Mouse (Mus musculus) heart, embryonic 10.5 days (tissue): ENCODE results near the gene Tprkb. TPM values are rescaled to one million over a fixed set of nuclear protein-coding genes. Genes with fewer than 3 reads are reported as not detected.
"Not testable (repeated sequence)": the region's sequence is repeated elsewhere in the genome, so short reads cannot be mapped to it uniquely, and the experiment has no call there.

Experiments
- DNase-seq: peaks from one replicate; pipeline ENCODE4 v3.0.0-alpha.2; 2017; ENCODE audit warnings: low spot score
- H3K27ac ChIP-seq: fragments of 300-500 bp; sonication (generic); 2 replicates; pipeline ENCODE4 v1.5.1; 2016; ENCODE audit warnings: mild to moderate bottlenecking
- H3K27me3 ChIP-seq: fragments of 300-500 bp; sonication (generic); 2 replicates; pipeline ENCODE4 v1.6.1; 2016; ENCODE audit warnings: mild to moderate bottlenecking; ENCODE audit not compliant: poor library complexity, insufficient read depth, severe bottlenecking
- H3K36me3 ChIP-seq: fragments of 300-500 bp; sonication (generic); 2 replicates; pipeline ENCODE4 v1.6.1; 2016; ENCODE audit warnings: mild to moderate bottlenecking, moderate library complexity
- H3K4me1 ChIP-seq: fragments of 300-500 bp; sonication (generic); 2 replicates; pipeline ENCODE4 v1.6.1; 2016; ENCODE audit warnings: mild to moderate bottlenecking
- H3K4me3 ChIP-seq: fragments of 300-500 bp; sonication (generic); 2 replicates; pipeline ENCODE4 v1.5.1; 2016; ENCODE audit warnings: mild to moderate bottlenecking, moderate library complexity
- H3K9me3 ChIP-seq: fragments of 300-500 bp; sonication (generic); 2 replicates; pipeline ENCODE4 v1.6.1; 2016; ENCODE audit warnings: mild to moderate bottlenecking, moderate library complexity
- WGBS: fragments of 180-500 bp; shearing (Covaris S2); methylation state at CpG from one replicate; pipeline ENCODE4 v1.1.7; 2016; 5-methylcytosine and 5-hydroxymethylcytosine counted together
- polyA plus RNA-seq: library from polyadenylated mRNA; unstranded; fragments of >200 nt; fragmentation: Nextera tagmentation; extraction: Ambion mirVana; gene quantifications from 2 replicates; pipeline ENCODE4 v1.2.1, GENCODE M21; 2016

Gene Tprkb
- polyA plus RNA-seq = 24.5 and 28.8 TPM in 2 replicates

GRCm38 (mm10) chr6:85911587-85911986 lies at the start of gene Tprkb:
Gene Tprkb, plus strand, starts transcription at chr6:85911865.
- H3K4me3 ChIP-seq = no peak within 1 kb of the TSS
- no peaks in the 10 kb centered on the region for H3K9me3 ChIP-seq
- no peak within 1 kb of the TSS for H3K27ac ChIP-seq
- no peaks in the 10 kb centered on the region for H3K36me3 ChIP-seq
- no peaks in the 10 kb centered on the region for H3K27me3 ChIP-seq
- no peak for DNase-seq
- H3K4me1 ChIP-seq = peaks cover 11% of the 10 kb centered on the region
- WGBS = 81% methylated on average over 3 of the region's 3 CpGs

DNA sequence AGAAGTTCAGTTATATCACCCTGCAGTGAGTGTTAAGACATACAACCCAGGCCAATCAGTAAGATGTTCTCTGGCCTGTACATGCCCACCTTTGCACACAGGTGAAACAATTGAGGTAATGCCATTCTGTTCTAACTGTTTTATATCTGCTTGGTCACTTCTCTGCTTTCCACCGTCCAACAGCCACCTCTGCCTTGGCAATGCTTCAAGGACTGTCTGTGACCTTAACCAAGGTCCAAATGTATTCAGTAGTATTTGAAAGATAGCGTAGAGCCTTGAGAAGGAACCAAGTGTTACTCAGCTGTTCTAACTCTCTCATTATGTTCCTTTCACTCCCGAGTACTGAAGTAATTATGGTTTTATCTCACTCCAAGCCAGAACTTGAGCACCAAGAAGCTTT lies 49.1 kb upstream of the Tprkb start:
- H3K36me3 ChIP-seq = no peaks in the 10 kb centered on the region
- no peaks in the 10 kb centered on the region for H3K9me3 ChIP-seq
- DNase-seq = no peak
- no peaks in the 10 kb centered on the region for H3K27me3 ChIP-seq
- no peaks in the 10 kb centered on the region for H3K4me1 ChIP-seq
- no peak overlapping the region for H3K4me3 ChIP-seq
- 83% methylated on average over 3 of the region's 3 CpGs for WGBS
- H3K27ac ChIP-seq = no peak overlapping the region

GRCm38 (mm10) chr6:85863136-85863535 lies 48.5 kb upstream of the Tprkb start:
- H3K27me3 ChIP-seq = no peaks in the 10 kb centered on the region
- H3K4me3 ChIP-seq = no peak overlapping the region
- no peaks in the 10 kb centered on the region for H3K9me3 ChIP-seq
- 89% methylated on average over 2 of the region's 2 CpGs for WGBS
- H3K4me1 ChIP-seq = no peaks in the 10 kb centered on the region
- H3K27ac ChIP-seq = no peak overlapping the region
- no peak for DNase-seq
- H3K36me3 ChIP-seq = no peaks in the 10 kb centered on the region

DNA sequence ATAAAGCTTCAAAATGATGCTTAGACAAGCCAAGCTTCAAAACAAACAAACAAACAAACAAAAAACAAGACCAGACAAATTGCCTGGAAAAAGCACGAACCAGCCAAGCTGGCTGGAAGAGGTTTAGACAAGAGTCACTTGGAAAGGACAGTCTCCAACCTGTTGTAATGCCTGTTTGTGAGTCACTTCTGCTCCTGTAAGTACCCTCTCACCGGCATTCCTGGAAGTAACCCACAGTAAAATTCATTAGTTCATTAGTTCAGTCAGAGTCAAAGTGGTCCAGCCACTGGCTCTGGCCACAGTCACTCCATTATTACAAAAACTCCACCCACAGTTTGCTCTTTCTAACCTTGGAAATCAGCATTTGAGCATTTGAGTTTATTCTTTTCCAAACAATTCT lies 47.8 kb upstream of the Tprkb start:
- no peaks in the 10 kb centered on the region for H3K36me3 ChIP-seq
- WGBS = 82% methylated on average over 2 of the region's 2 CpGs

GRCm38 (mm10) chr6:85864900-85865639 lies 46.6 kb upstream of the Tprkb start:
- H3K27me3 ChIP-seq, H3K4me3 ChIP-seq, H3K27ac ChIP-seq, DNase-seq, H3K36me3 ChIP-seq, H3K4me1 ChIP-seq, H3K9me3 ChIP-seq: not testable (repeated sequence)
- 65% methylated on average over 6 of the region's 7 CpGs for WGBS

More for the DNA sequence above, 47.8 kb upstream of the Tprkb start:
- Histone ChIP-seq H3K4me3 (no peak overlapping the region), H3K4me1 (no peaks in the 10 kb centered on the region), H3K27me3 (no peaks in the 10 kb centered on the region), H3K9me3 (no peaks in the 10 kb centered on the region), H3K27ac (no peak overlapping the region)
- DNase-seq = no peak

- not testable (repeated sequence) for DNase-seq, H3K9me3 ChIP-seq, H3K4me3 ChIP-seq, H3K27me3 ChIP-seq, H3K36me3 ChIP-seq, H3K27ac ChIP-seq, H3K4me1 ChIP-seq
- 77% methylated on average over 3 of the region's 3 CpGs for WGBS
Measured at GRCm38 (mm10) chr6:85866166-85866565, 45.5 kb upstream of the Tprkb start.

- not testable (repeated sequence) for H3K4me1 ChIP-seq, H3K9me3 ChIP-seq, H3K4me3 ChIP-seq, H3K36me3 ChIP-seq, DNase-seq, H3K27me3 ChIP-seq, H3K27ac ChIP-seq
- 42% methylated on average over 1 of the region's 1 CpGs for WGBS
Measured at GRCm38 (mm10) chr6:85866995-85867394, 44.7 kb upstream of the Tprkb start.

DNA sequence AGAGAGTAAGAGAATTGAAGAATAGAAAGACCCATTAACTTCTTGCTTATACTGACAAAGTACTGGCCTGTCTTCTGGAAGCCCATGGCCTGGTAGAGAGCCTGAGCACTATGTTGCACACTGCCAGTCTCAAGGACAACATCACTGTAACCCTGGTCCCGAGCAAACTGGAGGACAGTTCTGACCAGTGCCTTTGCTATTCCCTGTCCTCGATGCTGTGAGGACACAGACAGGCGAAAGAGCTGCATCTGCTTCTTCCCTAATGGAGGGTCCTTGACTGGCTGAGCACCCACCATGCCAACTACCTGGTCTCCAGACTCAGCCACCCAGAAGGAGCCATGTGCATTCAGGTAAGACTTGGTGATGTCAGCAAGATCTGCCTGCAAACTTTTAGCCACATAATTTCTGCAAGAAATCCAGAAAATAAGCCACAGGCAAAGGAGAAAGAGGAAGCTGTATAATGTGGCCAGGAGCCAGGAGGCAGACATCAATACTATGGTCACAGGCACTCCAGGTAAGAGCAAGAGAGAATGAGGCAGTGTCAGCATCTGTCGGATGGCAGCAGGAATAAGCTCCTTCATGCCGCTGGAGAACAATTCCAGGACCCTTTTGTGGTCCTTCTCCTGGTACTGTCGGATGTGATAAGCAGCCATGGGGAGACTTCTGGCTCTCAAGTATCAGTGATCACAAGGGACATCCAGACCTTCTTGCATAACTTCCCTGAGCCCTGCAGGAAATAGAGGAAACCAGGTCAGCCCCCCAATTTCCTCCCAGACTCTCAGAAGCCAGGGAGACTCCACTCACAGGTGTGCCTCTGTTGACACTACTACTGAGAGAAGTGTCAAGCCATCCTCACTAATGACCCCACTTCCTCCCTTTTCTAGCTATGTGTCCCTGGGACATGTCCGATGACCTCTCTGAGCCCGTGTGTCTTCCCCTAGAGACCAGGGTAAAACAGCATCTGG lies 43.7 kb upstream of the Tprkb start:
- Histone ChIP-seq H3K27ac (no peak overlapping the region), H3K27me3 (no peaks in the 10 kb centered on the region), H3K4me1 (no peaks in the 10 kb centered on the region), H3K36me3 (no peaks in the 10 kb centered on the region), H3K4me3 (no peak overlapping the region), H3K9me3 (no peaks in the 10 kb centered on the region)
- 77% methylated on average over 8 of the region's 8 CpGs for WGBS
- DNase-seq = no peak

DNA sequence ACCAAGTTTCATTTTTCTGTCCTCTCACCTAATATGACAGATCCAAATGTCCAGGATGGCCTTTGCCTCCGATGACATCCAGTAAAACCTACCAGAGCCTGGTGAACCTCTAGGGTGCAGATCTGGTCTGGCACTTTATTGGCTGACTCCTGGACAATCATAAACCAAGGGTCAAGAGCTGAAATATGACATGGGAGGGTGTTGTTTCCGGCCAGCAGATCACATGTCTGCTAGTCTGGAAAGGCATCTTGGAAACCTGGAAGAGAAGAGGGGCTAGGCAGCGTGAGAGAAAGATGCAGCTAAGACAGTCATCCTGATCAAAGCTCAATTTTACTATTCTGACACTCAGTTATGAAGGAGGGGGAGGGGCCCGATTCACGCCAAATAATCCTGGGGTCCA lies 42.7 kb upstream of the Tprkb start, which contains the start of gene Nat8f2:
Gene Nat8f2, minus strand, starts transcription at position 153 of the 400 bp plus-strand sequence.
- WGBS = 88% methylated on average over 5 of the region's 5 CpGs
- not testable (repeated sequence) for H3K27ac ChIP-seq, H3K36me3 ChIP-seq, H3K4me1 ChIP-seq, H3K4me3 ChIP-seq, H3K27me3 ChIP-seq, DNase-seq, H3K9me3 ChIP-seq

GRCm38 (mm10) chr6:85883246-85883645 lies 28.4 kb upstream of the Tprkb start:
- DNase-seq, H3K27me3 ChIP-seq, H3K4me1 ChIP-seq, H3K36me3 ChIP-seq, H3K27ac ChIP-seq, H3K4me3 ChIP-seq: not testable (repeated sequence)
- peaks cover 18% of the 10 kb centered on the region for H3K9me3 ChIP-seq
- 82% methylated on average over 9 of the region's 9 CpGs for WGBS

DNA sequence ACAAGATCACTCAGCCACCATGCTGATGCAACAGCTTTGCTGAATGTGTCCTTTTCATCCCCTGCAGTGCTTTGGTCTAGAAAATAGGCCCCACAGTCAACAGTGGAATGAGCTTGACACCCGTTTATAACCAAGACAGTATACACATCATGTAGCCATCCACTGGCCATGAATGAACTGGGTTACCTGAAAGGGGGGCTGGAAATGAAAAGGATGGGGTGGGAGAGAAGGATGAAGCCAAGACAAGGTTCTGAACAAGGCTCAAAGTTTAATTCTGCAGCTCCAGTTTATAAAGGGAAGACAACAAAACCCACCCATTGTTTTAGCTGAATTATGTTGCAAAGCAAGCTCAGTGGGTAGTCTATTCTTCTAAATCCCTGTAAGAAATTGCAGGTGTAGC lies 27.4 kb upstream of the Tprkb start:
- no peaks in the 10 kb centered on the region for H3K36me3 ChIP-seq
- no peaks in the 10 kb centered on the region for H3K27me3 ChIP-seq
- peaks cover 18% of the 10 kb centered on the region for H3K9me3 ChIP-seq
- H3K4me3 ChIP-seq = no peak overlapping the region
- no peak for DNase-seq
- no peaks in the 10 kb centered on the region for H3K4me1 ChIP-seq
- H3K27ac ChIP-seq = no peak overlapping the region
- WGBS = 81% methylated on average over 1 of the region's 1 CpGs

GRCm38 (mm10) chr6:85888961-85889360 lies 22.7 kb upstream of the Tprkb start:
- no peak for DNase-seq
- Histone ChIP-seq H3K27me3 (no peaks in the 10 kb centered on the region), H3K4me1 (no peaks in the 10 kb centered on the region), H3K9me3 (peaks cover 17% of the 10 kb centered on the region), H3K36me3 (no peaks in the 10 kb centered on the region), H3K4me3 (no peak overlapping the region), H3K27ac (no peak overlapping the region)
- 81% methylated on average over 2 of the region's 2 CpGs for WGBS

- not testable (repeated sequence) for H3K27ac ChIP-seq, H3K4me3 ChIP-seq, H3K4me1 ChIP-seq, H3K36me3 ChIP-seq, DNase-seq, H3K27me3 ChIP-seq
- peaks cover 11% of the 10 kb centered on the region; the same call in 1 of the 2 replicates for H3K9me3 ChIP-seq
- 66% methylated on average over 25 of the region's 25 CpGs for WGBS
Measured at GRCm38 (mm10) chr6:85895061-85895648, 16.5 kb upstream of the Tprkb start.
